Mouse (Mus musculus): ENCODE results near the gene Rcan2.
A peak's percentile ranks its signal among the peaks of the same experiment; 100 is the strongest.
"Not testable (repeated sequence)": the region's sequence is repeated elsewhere in the genome, so short reads cannot be mapped to it uniquely, and the experiment has no call there.

Rcan2 gene

GRCm38 (mm10) chr17:43825411-43825785 lies 24.2 kb downstream of the Rcan2 start:
- not testable (repeated sequence) for DNase-seq (ENCODE audit: low spot score)

GRCm38 (mm10) chr17:43827261-43827660 lies 26.1 kb downstream of the Rcan2 start:
- DNase-seq (ENCODE audit: low spot score), result no peak

GRCm38 (mm10) chr17:43832401-43833124 lies 31.4 kb downstream of the Rcan2 start:
- DNase-seq (ENCODE audit: low spot score), result no peak

- DNase-seq (ENCODE audit: low spot score), result no peak
Measured at GRCm38 (mm10) chr17:43840208-43840607, 39.1 kb downstream of the Rcan2 start.

- DNase-seq (ENCODE audit: low spot score), result no peak
Measured at GRCm38 (mm10) chr17:43846714-43847113, 45.6 kb downstream of the Rcan2 start.

GRCm38 (mm10) chr17:43848903-43849302 lies 47.8 kb downstream of the Rcan2 start:
- no peak for DNase-seq (ENCODE audit: low spot score)

GRCm38 (mm10) chr17:43855132-43855531 lies 54.0 kb downstream of the Rcan2 start:
- DNase-seq (ENCODE audit: low spot score), result no peak

- DNase-seq (ENCODE audit: low spot score), result no peak
Measured at GRCm38 (mm10) chr17:43856081-43856480, 54.9 kb downstream of the Rcan2 start.

- no peak for DNase-seq (ENCODE audit: low spot score)
Measured at GRCm38 (mm10) chr17:43868808-43869207, 67.7 kb downstream of the Rcan2 start.

GRCm38 (mm10) chr17:43869677-43870076 lies 68.5 kb downstream of the Rcan2 start:
- peak; percentile 78 for DNase-seq (ENCODE audit: low spot score)

- DNase-seq (ENCODE audit: low spot score), result no peak
Measured at GRCm38 (mm10) chr17:43874417-43874816, 73.3 kb downstream of the Rcan2 start.

- no peak for DNase-seq (ENCODE audit: low spot score)
Measured at GRCm38 (mm10) chr17:43877425-43877824, 76.3 kb downstream of the Rcan2 start.

GRCm38 (mm10) chr17:43883016-43883415 lies 81.9 kb downstream of the Rcan2 start:
- DNase-seq (ENCODE audit: low spot score), result peak; percentile 2

- DNase-seq (ENCODE audit: low spot score), result no peak
Measured at GRCm38 (mm10) chr17:43886262-43886661, 85.1 kb downstream of the Rcan2 start.

- no peak for DNase-seq (ENCODE audit: low spot score)
Measured at GRCm38 (mm10) chr17:43887931-43888330, 86.8 kb downstream of the Rcan2 start.

- DNase-seq (ENCODE audit: low spot score), result no peak
Measured at GRCm38 (mm10) chr17:43897346-43897745, 96.2 kb downstream of the Rcan2 start.

- no peak for DNase-seq (ENCODE audit: low spot score)
Measured at GRCm38 (mm10) chr17:43899405-43900092, 98.4 kb downstream of the Rcan2 start.

- DNase-seq (ENCODE audit: low spot score), result no peak
Measured at GRCm38 (mm10) chr17:43900133-43900532, 99.0 kb downstream of the Rcan2 start.

GRCm38 (mm10) chr17:43901474-43901873 lies 100.3 kb downstream of the Rcan2 start:
- no peak for DNase-seq (ENCODE audit: low spot score)

GRCm38 (mm10) chr17:43903807-43904771 lies 102.9 kb downstream of the Rcan2 start:
- no peak for DNase-seq (ENCODE audit: low spot score)

- DNase-seq (ENCODE audit: low spot score), result no peak
Measured at GRCm38 (mm10) chr17:43904896-43905295, 103.7 kb downstream of the Rcan2 start.

- DNase-seq (ENCODE audit: low spot score), result no peak
Measured at GRCm38 (mm10) chr17:43906728-43907127, 105.6 kb downstream of the Rcan2 start.

All from ovary, postnatal 14 days (tissue).